Mouse (Mus musculus) lung, postnatal 10 days (tissue): ENCODE results near the gene Hoxd11.

Source experiments
- DNase-seq: peaks from one replicate; pipeline ENCODE4 v3.0.0; 2021

Hoxd11 gene

GRCm38 (mm10) chr2:74678891-74679595 is at the start of gene Hoxd11:
TSS of gene Hoxd11 (plus strand) at chr2:74679557.
- no peak for DNase-seq

- DNase-seq = no peak
Measured at GRCm38 (mm10) chr2:74635412-74635811, 43.9 kb upstream of the Hoxd11 start.

DNA sequence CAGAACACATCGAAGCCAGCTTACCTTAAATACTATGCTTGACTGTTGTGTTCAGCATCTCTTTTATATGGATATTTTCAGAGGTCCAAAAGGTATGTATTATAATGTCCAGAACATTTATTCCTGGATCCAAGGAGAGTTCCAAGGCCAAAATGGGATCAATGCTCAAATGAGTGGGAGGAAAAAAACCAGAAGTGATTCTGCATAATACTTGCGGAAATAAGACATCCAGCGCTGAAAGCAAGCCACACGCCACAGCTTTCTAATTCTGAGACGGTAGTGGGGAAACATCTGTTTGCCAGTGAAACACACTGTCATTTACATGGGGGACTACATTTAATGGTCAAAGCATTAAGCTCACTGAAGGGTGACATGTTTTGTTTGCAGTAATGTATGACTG is 36.9 kb upstream of the Hoxd11 start:
- no peak for DNase-seq

- DNase-seq = no peak
Measured at GRCm38 (mm10) chr2:74645631-74646030, 33.7 kb upstream of the Hoxd11 start.

DNA sequence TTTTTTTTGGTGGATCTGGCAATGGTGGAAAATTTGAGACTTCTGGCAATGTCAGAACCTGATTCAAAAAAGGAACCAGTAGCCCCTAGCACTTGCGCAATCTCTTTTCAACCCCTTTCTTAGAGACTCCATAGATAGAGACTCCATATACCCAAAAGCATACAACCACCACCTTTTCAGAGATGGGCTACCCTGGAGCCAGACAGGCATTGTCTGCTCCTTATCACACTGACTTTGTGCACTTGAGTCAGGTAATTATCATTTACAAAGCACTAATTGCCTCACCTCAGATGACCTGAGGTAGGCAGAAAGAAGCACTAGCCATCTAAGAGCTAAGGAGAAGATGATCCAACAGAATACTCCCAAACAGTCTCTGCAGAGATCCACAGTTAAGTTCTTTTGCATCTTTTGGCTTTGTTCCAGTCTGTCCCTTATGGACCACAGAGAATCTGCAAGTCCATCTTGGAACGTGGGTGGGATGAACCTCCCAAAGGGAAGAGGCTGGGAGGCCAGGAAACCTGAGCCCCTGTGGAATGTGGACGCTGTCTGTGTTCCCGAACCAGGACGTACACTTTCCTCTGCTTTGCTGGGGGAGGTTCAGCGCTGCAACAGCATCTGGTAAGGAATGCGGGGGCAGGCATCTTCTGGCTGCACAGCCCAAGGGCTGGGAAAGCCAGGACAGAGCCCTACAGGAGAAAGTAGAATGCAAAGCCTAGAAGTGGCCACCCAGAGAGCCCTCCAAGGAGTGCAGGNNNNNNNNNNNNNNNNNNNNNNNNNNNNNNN is 32.1 kb upstream of the Hoxd11 start:
- DNase-seq = no peak

GRCm38 (mm10) chr2:74652996-74653340 is 26.4 kb upstream of the Hoxd11 start:
- DNase-seq = no peak

- DNase-seq = no peak
Measured at GRCm38 (mm10) chr2:74653781-74654535, 25.4 kb upstream of the Hoxd11 start.

- no peak for DNase-seq
Measured at GRCm38 (mm10) chr2:74654743-74655419, 24.5 kb upstream of the Hoxd11 start.

DNA sequence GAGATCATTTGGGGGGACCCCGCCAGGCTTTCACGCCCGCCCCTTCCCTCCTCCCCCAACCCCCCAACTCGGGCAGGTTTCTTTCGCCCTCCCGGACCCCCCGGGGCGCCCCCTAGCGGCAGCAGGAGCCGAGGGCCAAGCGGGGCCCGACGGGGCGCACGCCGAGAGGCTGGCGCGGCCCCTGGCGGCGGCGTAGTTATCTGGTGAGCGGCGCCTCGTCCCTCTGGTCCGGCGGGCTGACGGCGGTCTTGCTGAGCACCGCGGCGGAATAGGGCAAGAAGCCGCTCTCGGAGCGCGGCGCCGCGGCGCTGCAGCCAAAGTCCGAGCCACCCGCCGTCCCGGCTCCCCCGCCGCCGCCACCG is 24.0 kb upstream of the Hoxd11 start:
- peak; percentile 34 for DNase-seq

- no peak for DNase-seq
Measured at GRCm38 (mm10) chr2:74655821-74656631, 23.3 kb upstream of the Hoxd11 start.

- no peak for DNase-seq
Measured at GRCm38 (mm10) chr2:74656632-74657021, 22.7 kb upstream of the Hoxd11 start.

DNA sequence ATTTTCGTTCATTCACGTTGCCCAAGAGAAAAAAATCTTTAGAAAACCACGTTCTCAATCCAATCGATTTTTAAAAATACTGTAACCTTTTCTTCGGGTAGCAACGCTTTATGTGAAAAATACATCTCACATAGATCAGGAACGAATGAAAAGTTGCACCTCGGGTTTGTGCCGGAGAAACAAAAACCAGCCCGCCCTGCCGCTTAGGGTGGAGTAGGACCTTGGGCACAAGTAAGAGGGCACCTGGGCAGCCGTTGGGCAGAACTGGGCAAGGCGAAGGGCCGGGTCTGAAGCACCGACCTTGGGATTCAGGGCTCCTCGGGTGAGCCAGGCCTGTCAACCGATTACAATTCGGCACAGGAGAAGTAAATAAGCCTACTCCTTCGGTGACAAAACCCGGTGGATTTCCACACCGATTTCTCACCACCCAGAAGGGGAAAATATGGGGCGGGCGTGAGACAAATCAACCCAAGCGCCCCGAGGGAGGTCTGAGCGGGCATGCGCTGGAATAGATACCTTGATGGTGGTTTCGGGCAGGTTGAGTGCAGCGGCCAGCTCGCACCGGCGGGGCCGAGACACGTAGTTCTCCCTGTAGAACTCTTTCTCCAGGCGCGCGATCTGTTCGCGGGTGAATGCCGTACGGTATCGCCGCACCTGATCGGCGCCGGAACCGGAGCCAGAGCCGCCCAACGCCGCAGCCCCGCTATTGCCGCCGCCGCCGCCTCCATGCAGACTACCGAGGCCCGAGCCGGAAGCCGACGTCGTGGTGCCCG is 21.9 kb upstream of the Hoxd11 start:
- no peak for DNase-seq

DNA sequence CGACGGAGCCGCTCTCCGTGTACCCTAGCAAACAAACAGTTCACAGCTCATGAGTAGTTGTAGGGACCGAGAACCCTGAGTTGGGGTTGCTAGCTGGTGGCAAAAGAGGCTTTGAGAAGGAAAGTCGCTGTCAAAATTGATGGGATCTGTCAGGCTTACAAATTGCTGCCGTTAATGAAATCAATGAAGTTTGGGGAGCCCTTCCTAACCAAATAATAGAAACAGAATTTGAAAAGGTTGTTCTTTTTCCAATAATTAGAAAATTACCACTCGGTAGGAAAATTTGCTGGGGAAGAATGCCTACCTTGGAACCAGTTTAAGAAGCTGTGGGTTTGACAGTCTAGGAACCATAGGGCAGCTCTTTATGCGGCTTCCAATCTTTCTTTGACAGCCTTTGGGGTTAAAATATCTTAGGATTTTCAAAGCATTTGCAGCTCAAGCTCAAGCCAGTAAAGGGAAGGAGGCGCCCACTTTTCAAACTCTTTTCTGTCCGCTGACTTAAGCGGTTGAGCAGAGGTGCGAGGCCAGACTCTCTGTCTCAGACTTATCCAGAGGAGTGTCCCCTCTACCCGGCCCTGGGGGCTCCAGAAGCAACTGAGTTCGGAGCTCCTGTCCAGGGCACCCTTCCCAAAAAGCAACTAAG is 21.2 kb upstream of the Hoxd11 start:
- DNase-seq = no peak

DNA sequence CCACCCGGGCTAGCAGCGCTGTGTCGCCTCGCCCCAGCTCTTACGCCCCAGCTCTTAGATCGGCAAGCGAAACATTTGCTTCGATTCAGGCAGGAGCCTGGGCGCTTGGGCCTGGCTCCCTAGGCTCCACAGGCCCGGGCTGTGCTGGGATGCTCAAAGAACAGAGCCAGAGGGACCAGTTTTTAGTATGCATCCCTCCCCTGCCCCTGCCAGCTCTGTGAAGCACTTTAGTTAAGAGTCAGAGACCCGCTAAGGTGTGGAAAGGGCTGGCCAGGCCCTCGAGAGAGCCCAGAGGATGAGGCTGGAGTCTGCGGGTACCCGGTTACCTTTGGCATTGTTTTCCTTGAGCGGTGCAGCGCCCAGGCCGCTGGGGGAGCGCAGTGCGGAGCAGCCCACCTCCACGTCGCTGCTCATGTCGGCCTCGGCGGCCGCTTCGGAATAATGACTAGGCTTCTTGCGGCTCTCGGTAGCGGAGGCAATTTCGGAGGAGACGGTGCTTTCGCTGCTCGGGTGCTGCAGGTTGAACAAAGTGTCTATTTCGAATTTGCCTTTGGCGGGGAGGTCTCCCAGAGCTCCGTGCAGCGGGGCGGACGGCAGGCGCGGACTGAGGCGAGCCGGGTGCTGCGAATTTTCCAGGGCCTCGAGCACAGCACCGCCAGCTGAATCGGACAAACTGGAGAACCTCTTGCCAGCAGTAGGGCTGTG is 20.5 kb upstream of the Hoxd11 start:
- no peak for DNase-seq

GRCm38 (mm10) chr2:74659507-74660005 is 19.8 kb upstream of the Hoxd11 start, which contains the start of gene Evx2:
TSS of gene Evx2 (minus strand) at chr2:74659557.
- no peak for DNase-seq

DNA sequence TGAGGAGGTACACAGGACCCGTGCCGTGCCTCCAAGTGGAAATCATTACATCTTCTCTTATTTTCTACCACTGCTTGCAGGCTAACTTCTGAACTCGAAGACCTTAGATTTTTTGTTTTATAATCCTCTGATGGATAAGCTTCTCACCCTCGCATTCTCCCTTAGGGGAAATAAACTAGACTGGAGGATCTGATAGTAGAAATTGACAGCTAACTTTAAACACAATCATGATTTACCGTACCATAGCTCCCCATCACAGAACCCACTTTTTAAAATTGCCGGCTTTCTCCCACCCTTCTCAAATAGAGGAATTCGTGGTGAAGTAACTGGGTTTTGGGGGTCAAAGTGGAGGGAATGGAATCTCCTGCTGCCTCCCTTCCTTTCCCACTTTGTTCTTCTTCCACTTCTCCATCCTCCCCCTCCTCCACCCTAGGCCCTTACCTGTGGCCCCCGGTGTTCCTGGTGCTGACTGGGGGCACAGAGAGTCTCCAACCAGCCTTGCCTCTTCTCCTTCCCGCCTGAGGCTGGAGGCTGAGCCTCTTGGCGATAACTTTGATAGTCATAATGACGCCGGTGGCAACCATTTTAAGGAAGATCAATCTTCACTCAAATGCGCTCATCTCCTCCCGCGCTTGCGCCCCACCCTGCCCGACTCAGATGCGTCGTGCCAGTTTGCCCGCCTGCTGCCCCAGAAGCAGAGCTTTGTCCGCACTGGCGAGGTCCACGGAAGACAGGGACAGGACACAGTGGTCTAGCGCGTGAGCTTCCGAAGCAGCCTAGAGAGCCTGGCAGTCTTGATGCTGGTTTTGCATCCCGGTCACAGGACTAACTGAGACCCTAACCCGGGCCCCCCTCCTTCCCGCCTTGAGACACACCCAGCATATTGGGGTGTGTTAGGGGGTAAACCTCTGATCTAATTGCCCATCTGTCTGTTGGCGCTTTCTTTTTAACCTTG is 18.7 kb upstream of the Hoxd11 start:
- DNase-seq = no peak

GRCm38 (mm10) chr2:74661685-74662084 is 17.7 kb upstream of the Hoxd11 start:
- DNase-seq = peak; percentile 62

DNA sequence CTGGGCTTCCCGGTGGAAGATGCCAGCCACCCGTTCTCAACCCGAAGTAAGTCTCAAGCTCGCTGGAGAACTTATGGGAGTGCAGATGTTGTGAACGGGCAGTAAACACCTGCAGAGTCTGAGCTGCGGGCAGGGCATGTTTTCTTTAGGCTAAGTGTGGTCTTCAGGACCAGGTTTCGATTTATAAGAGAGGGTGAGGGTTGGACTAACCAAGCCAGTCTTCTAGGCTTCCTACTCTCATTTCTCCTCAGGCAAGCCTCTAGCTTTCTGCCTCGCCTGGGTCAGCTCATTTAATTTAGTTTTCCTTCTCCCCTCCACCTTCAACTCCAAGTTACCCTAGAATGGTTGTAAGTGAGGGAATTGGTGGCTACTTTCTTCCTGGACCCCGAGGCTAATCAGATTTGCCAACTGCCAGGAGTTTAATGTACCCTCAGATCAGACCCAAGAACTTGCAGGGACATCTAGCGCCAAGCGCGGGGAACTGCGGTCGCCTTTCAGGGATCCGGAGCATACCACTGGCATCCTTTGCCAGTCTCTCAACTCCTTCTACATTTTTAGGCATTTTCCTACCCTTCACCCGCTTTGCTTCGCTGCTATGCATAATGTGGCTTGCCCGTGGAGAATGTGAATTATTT is 15.9 kb upstream of the Hoxd11 start:
- peak; percentile 71 for DNase-seq
